Mouse (Mus musculus) thymus, adult 2 months (tissue): ENCODE data around the gene Adamtsl5. TPM values are rescaled to one million over a fixed set of nuclear protein-coding genes. Genes with fewer than 3 reads are reported as not detected.

ENCODE experiments used
- DNase-seq: peaks from one replicate; pipeline ENCODE4 v3.0.0; 2021
- H3K27ac ChIP-seq: fragments of 200-500 bp; 2 replicates; pipeline ENCODE4 v1.5.1; 2012; ENCODE audit warnings: low read length, control low read depth; ENCODE audit not compliant: control insufficient read depth, insufficient read depth
- H3K27me3 ChIP-seq: fragments of 200-500 bp; 2 replicates; pipeline ENCODE4 v1.6.1; 2012; ENCODE audit warnings: mild to moderate bottlenecking, low read length, moderate library complexity, mixed read lengths; ENCODE audit not compliant: control insufficient read depth, insufficient read depth
- H3K36me3 ChIP-seq: fragments of 200-500 bp; 2 replicates; pipeline ENCODE4 v1.6.1; 2012; ENCODE audit warnings: mild to moderate bottlenecking, low read length, moderate library complexity; ENCODE audit not compliant: control insufficient read depth, insufficient read depth
- H3K4me1 ChIP-seq: fragments of 200-500 bp; replicated peaks from 2 replicates; pipeline ENCODE4 v1.6.1; 2012; ENCODE audit warnings: low read length; ENCODE audit not compliant: control insufficient read depth, insufficient read depth
- H3K4me3 ChIP-seq: fragments of 200-500 bp; 2 replicates; pipeline ENCODE4 v1.5.1; 2012; ENCODE audit warnings: mild to moderate bottlenecking, low read length, control low read depth, moderate library complexity; ENCODE audit not compliant: control insufficient read depth, insufficient read depth
- CTCF ChIP-seq: fragments of 200-500 bp; IDR thresholded peaks from 2 replicates; pipeline ENCODE4 v1.5.1; 2012; ENCODE audit warnings: mild to moderate bottlenecking, control low read depth, low read length, moderate library complexity, borderline replicate concordance; ENCODE audit not compliant: control insufficient read depth, poor library complexity, insufficient read depth; ENCODE audit errors: extremely low read depth
- POLR2A ChIP-seq: fragments of 200-500 bp; IDR thresholded peaks from 2 replicates; pipeline ENCODE4 v1.6.1; 2012; ENCODE audit warnings: mild to moderate bottlenecking, low read length, control low read depth, moderate library complexity; ENCODE audit not compliant: control insufficient read depth, poor library complexity, insufficient read depth; ENCODE audit errors: extremely low read depth
- WGBS: fragments of 180-500 bp; shearing (Covaris S2); methylation state at CpG from one replicate; pipeline ENCODE4 v1.1.7; 2018; 5-methylcytosine and 5-hydroxymethylcytosine counted together
- polyA plus RNA-seq: library from polyadenylated mRNA; depleted of rRNA; stranded (reverse); fragments of >200 nt; gene quantifications from 2 replicates; pipeline ENCODE4 v1.2.3, GENCODE M21; 2012

The Adamtsl5 gene
- polyA plus RNA-seq, 1 experiment, result 9.0 TPM

DNA sequence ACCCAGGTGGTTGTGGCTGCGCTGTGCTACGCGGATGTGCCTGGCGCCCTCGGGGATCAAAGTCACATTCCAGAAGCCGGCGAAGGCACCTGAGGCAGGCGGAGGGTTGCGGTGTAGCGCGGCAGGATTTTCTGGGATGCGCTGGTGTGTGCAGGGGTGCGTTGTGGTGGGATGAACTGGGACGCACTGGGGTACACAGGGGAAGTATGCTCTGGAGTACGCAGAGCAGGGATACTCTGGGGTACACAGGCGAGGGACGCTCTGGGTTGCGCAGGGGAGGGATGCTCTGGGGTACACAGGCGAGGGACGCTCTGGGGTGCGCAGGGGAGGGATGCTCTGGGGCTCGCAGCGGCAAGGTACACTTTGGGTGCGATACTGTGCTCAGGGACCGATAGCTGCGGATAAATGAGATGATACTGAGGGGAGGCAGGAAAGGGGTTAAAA, 5.9 kb downstream of the Adamtsl5 start:
- TF ChIP-seq POLR2A, result no peak
- TF ChIP-seq CTCF, result no peak
- peaks cover 23% of the 10 kb centered on the region for H3K4me1 ChIP-seq
- no peak overlapping the region for H3K27ac ChIP-seq
- H3K27me3 ChIP-seq, result peaks cover 31% of the 10 kb centered on the region
- no peaks in the 10 kb centered on the region for H3K36me3 ChIP-seq
- WGBS, result 11% methylated on average over 26 of the region's 26 CpGs
- H3K4me3 ChIP-seq, result no peak overlapping the region
- no peak for DNase-seq

DNA sequence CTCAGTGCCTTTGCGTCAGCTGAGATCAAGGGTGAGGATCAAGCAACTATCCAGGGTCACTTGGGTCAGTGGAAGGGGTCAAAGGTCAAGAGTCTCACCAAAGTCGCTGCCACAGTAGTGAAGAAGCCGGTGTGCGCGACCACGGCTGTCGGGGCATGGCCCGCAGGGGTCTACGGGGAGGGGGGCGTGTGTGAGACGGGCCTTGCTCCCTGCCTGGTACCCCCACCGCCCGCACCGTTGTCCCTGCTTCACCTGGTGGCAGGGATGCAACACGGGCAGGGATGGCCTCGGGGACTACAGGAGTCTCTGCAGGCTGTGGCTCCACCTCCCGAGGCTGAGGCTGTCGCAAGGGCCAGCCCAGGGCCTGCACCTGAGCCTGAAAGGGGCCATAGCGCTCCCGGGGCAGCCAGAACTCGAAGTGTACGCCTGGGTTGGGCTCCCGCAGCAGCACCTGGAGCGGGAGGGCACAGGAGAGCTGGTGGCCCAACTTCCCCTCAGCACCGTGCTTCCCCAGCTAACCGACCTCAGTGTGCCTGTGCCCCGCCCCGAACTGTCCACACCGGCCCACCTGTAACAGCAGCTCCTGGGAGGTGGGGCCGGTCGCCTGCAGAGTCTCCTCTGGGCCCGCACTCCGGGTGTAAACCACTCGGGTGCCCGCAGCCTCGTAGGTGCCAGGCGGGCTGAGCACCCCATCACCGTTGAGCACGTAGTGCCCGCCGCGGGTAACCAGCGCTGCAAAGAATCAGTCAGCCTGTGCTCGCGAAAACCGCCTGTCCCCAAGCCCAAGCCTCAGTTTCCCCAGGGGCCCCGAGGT, 6.5 kb downstream of the Adamtsl5 start:
- peaks cover 23% of the 10 kb centered on the region for H3K4me1 ChIP-seq
- H3K27ac ChIP-seq, result no peak overlapping the region
- DNase-seq, result no peak
- TF ChIP-seq POLR2A (no peak), CTCF (no peak)
- no peaks in the 10 kb centered on the region for H3K36me3 ChIP-seq
- H3K27me3 ChIP-seq, result peaks cover 30% of the 10 kb centered on the region
- 11% methylated on average over 47 of the region's 47 CpGs for WGBS
- H3K4me3 ChIP-seq, result no peak overlapping the region

GRCm38 (mm10) chr10:80341026-80341425, 7.2 kb downstream of the Adamtsl5 start:
- Histone ChIP-seq H3K27me3 (peaks cover 30% of the 10 kb centered on the region), H3K4me3 (no peak overlapping the region), H3K4me1 (peaks cover 25% of the 10 kb centered on the region), H3K27ac (no peak overlapping the region), H3K36me3 (no peaks in the 10 kb centered on the region)
- TF ChIP-seq POLR2A (no peak), CTCF (no peak)
- WGBS, result 58% methylated on average over 21 of the region's 21 CpGs
- DNase-seq, result no peak

DNA sequence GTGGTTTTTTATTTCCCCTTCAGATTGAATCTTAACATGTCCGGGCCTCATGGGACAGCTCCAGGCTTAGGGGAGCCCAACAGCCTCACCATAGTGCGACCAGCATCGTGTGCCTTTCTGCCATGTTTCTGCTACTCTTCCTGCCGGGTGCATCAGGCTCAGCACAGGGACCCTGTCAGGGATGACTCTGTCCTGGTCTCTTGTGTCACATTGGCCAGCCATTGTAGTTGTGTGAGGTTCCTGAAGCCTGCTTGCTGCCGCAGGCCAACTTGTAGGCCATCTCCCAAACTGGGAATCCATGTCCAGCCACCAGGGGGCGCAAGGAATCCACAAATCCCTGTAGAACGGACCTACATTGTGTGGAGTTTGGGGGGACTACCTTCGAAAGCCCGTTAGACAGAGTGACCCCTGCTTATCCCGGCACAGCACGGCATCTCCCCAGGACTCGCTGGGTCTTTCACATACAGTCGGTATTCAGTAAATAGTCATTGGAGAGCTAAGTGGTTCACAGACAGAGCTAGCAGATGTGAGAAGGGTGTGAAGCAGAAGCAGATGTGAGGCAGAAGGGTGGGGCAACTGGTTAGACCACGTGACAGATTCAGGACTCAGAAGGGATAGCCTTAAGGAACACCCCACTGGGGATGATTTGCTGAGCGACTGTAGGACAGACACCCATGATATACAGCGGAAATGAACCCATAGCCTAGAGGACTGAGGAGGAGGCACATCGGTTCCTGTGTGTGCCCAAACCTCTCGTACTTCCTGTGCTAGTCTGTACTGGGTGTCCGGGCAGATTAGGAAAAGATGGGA, 8.1 kb downstream of the Adamtsl5 start:
- peak; percentile 81 for DNase-seq
- no peaks in the 10 kb centered on the region for H3K36me3 ChIP-seq
- peaks cover 30% of the 10 kb centered on the region for H3K27me3 ChIP-seq
- TF ChIP-seq CTCF (peak; percentile 95), POLR2A (no peak)
- peaks cover 26% of the 10 kb centered on the region for H3K4me1 ChIP-seq
- H3K27ac ChIP-seq, result no peak overlapping the region
- 17% methylated on average over 19 of the region's 19 CpGs for WGBS
- H3K4me3 ChIP-seq, result no peak overlapping the region

DNA sequence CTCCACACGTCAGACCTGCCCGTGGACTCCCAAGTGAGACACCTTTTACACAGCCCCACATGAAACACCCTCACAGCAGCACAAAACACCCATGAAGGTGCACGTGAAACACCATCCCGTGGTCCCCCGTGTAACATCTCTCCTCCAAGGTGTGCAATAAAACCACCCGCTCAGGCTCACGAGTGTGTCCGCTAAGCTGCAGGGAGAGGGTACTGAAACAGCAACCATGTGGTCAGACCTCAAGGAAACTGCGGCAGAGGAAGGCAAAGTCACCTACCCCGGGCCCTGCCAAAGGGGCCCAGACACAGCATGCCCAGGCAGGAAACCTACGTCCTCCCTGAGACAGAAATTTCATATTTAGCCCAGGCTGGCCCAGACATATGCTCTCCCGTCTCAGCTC, 11.9 kb downstream of the Adamtsl5 start:
- Histone ChIP-seq H3K27ac (no peak overlapping the region), H3K4me1 (peaks cover 12% of the 10 kb centered on the region), H3K36me3 (no peaks in the 10 kb centered on the region), H3K27me3 (no peaks in the 10 kb centered on the region; the same call in 1 of the 2 replicates), H3K4me3 (no peak overlapping the region)
- TF ChIP-seq CTCF (no peak), POLR2A (no peak)
- DNase-seq, result no peak
- 42% methylated on average over 12 of the region's 12 CpGs for WGBS

- Histone ChIP-seq H3K4me3 (no peak overlapping the region), H3K4me1 (peaks cover 16% of the 10 kb centered on the region), H3K27ac (no peak overlapping the region), H3K27me3 (peaks cover 4% of the 10 kb centered on the region; the same call in 1 of the 2 replicates), H3K36me3 (no peaks in the 10 kb centered on the region)
- no peak for TF ChIP-seq POLR2A
- TF ChIP-seq CTCF, result no peak
- 86% methylated on average over 5 of the region's 5 CpGs for WGBS
- no peak for DNase-seq
These were observed 15.7 kb downstream of the Adamtsl5 start for GRCm38 (mm10) chr10:80332525-80332989.
